Mouse (Mus musculus) stomach, embryonic 16.5 days (tissue): ENCODE results near the gene Rfx1. TPM values are rescaled to one million over a fixed set of nuclear protein-coding genes. Genes with fewer than 3 reads are reported as not detected.

Source experiments
- ATAC-seq: fragments of 200-750 bp; cut with Nextera tagmentation; 2 replicates; pipeline ENCODE4 v1.8.0; 2017; ENCODE audit warnings: moderate number of reproducible peaks, moderate TSS enrichment; ENCODE audit not compliant: insufficient read depth, low FRiP score
- H3K27ac ChIP-seq: fragments of 300-500 bp; sonication (generic); 2 replicates; pipeline ENCODE4 v1.5.1; 2014; ENCODE audit warnings: low read length
- H3K27me3 ChIP-seq: fragments of 300-500 bp; sonication (generic); 2 replicates; pipeline ENCODE4 v1.6.1; 2014; ENCODE audit warnings: low read length, control low read depth, mixed read lengths; ENCODE audit not compliant: control insufficient read depth, insufficient read depth
- H3K36me3 ChIP-seq: fragments of 300-500 bp; sonication (generic); 2 replicates; pipeline ENCODE4 v1.6.1; 2014; ENCODE audit warnings: low read length; ENCODE audit not compliant: control insufficient read depth, insufficient read depth
- H3K4me1 ChIP-seq: fragments of 300-500 bp; sonication (generic); 2 replicates; pipeline ENCODE4 v1.6.1; 2014; ENCODE audit warnings: low read length, control low read depth, mixed read lengths; ENCODE audit not compliant: control insufficient read depth, insufficient read depth
- H3K4me2 ChIP-seq: fragments of 300-500 bp; sonication (generic); 2 replicates; pipeline ENCODE4 v1.6.1; 2014; ENCODE audit warnings: low read depth, low read length, mixed read lengths
- H3K4me3 ChIP-seq: fragments of 300-500 bp; sonication (generic); replicated peaks from 2 replicates; pipeline ENCODE4 v1.5.1; 2014; ENCODE audit warnings: mild to moderate bottlenecking, low read length
- H3K9ac ChIP-seq: fragments of 300-500 bp; sonication (generic); 2 replicates; pipeline ENCODE4 v1.6.1; 2014; ENCODE audit warnings: low read length
- H3K9me3 ChIP-seq: fragments of 300-500 bp; sonication (generic); replicated peaks from 2 replicates; pipeline ENCODE4 v1.6.1; 2016; ENCODE audit warnings: low read length, control low read depth; ENCODE audit not compliant: control insufficient read depth
- WGBS: fragments of 180-500 bp; shearing (Covaris S2); extraction: QIAGEN DNeasy Blood & Tissue Kit; methylation state at CpG from one replicate; pipeline ENCODE4 v1.1.7; 2014; 5-methylcytosine and 5-hydroxymethylcytosine counted together
- polyA plus RNA-seq: library from polyadenylated mRNA; unstranded; fragments of >200 nt; fragmentation: Nextera tagmentation; extraction: Ambion mirVana; gene quantifications from 2 replicates; pipeline ENCODE4 v1.2.1, GENCODE M21; 2015

Gene Rfx1
- polyA plus RNA-seq, 1 experiment from 2014 or later = 6.1 TPM

- Histone ChIP-seq H3K4me3 (no peak overlapping the region), H3K4me1 (no peaks in the 10 kb centered on the region), H3K4me2 (no peak overlapping the region), H3K9me3 (no peaks in the 10 kb centered on the region), H3K36me3 (peaks cover 16% of the 10 kb centered on the region; the same call in 1 of the 2 replicates), H3K27ac (no peak overlapping the region), H3K9ac (no peak overlapping the region), H3K27me3 (no peaks in the 10 kb centered on the region)
- 88% methylated on average over 8 of the region's 8 CpGs for WGBS
- ATAC-seq = no peak
Measured at GRCm38 (mm10) chr8:84090585-84090984, 24.0 kb downstream of the Rfx1 start.

DNA sequence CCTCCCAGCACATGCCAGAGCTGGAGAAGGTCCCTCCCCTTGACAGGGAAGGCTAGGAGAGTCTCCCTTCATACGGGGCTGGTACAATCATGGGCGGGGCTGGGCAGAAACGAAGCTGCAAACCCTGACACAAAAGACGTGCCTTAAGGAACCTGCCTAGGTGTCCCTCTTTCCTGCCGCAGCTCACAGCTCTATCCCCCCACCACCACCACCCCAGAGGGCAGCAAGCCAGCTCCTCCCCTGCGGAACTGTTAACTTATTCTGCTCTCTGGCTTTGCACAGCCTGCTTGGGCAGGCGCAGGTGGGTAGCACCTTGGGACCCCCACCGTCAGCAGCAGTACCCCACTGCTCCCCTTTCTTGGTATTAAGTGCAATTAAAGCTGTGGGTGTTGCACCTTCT lies 29.4 kb downstream of the Rfx1 start:
- no peak overlapping the region for H3K4me2 ChIP-seq
- no peak overlapping the region for H3K4me3 ChIP-seq
- peak; percentile 8; the same call in 1 of the 2 replicates for ATAC-seq
- peak overlapping the region; percentile 19; the same call in 1 of the 2 replicates for H3K9ac ChIP-seq
- peaks cover 32% of the 10 kb centered on the region for H3K36me3 ChIP-seq
- no peak overlapping the region for H3K27ac ChIP-seq
- H3K4me1 ChIP-seq = no peaks in the 10 kb centered on the region
- no peaks in the 10 kb centered on the region for H3K27me3 ChIP-seq
- H3K9me3 ChIP-seq = no peaks in the 10 kb centered on the region
- WGBS = 61% methylated on average over 8 of the region's 8 CpGs

GRCm38 (mm10) chr8:84098376-84098775 lies 31.7 kb downstream of the Rfx1 start:
- Histone ChIP-seq H3K36me3 (peaks cover 37% of the 10 kb centered on the region), H3K4me3 (no peak overlapping the region), H3K4me1 (peaks cover 10% of the 10 kb centered on the region), H3K9ac (no peak overlapping the region), H3K27ac (no peak overlapping the region), H3K9me3 (no peaks in the 10 kb centered on the region), H3K27me3 (no peaks in the 10 kb centered on the region), H3K4me2 (no peak overlapping the region)
- no peak for ATAC-seq
- 96% methylated on average over 7 of the region's 7 CpGs for WGBS

- WGBS = 91% methylated on average over 25 of the region's 25 CpGs
- peaks cover 21% of the 10 kb centered on the region for H3K4me1 ChIP-seq
- no peak overlapping the region for H3K4me3 ChIP-seq
- ATAC-seq = no peak
- peaks cover 29% of the 10 kb centered on the region for H3K36me3 ChIP-seq
- H3K9ac ChIP-seq = no peak overlapping the region
- H3K27ac ChIP-seq = no peak overlapping the region
- H3K9me3 ChIP-seq = no peaks in the 10 kb centered on the region
- no peak overlapping the region for H3K4me2 ChIP-seq
- no peaks in the 10 kb centered on the region for H3K27me3 ChIP-seq
Measured at GRCm38 (mm10) chr8:84101476-84102270, 35.0 kb downstream of the Rfx1 start.

DNA sequence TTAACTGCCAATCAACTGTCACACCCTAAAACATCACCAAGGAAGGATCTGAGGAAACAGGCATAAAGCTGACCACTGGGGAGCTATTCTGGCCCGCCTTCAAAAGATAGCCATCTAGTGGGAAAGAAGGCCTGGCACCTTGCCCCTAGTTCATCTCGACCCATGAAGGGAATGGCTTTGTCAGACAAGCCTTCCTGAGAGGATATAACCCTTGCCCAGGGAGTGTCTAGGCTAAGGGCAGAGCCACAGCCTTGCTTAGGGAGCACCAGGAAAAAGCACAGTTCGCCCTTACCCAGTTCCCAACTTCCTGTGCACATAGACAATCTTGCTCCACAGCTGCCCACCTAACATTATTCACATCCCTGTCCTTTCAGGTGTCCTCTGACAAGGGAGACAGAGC lies 37.0 kb downstream of the Rfx1 start:
- peak overlapping the region; percentile 88 for H3K9ac ChIP-seq
- H3K4me3 ChIP-seq = peak overlapping the region; percentile 74
- peaks cover 21% of the 10 kb centered on the region for H3K4me1 ChIP-seq
- H3K27ac ChIP-seq = 0 out of 2 replicates have a peak overlapping the region, but pooled peaks have one; percentile 82
- ATAC-seq = no peak
- H3K36me3 ChIP-seq = peaks cover 11% of the 10 kb centered on the region; the same call in 1 of the 2 replicates
- H3K9me3 ChIP-seq = no peaks in the 10 kb centered on the region
- peak overlapping the region; percentile 78 for H3K4me2 ChIP-seq
- WGBS = 34% methylated on average over 3 of the region's 3 CpGs
- H3K27me3 ChIP-seq = no peaks in the 10 kb centered on the region

- Histone ChIP-seq H3K9me3 (no peaks in the 10 kb centered on the region), H3K27me3 (no peaks in the 10 kb centered on the region), H3K36me3 (peaks cover 9% of the 10 kb centered on the region; the same call in 1 of the 2 replicates), H3K4me1 (peaks cover 21% of the 10 kb centered on the region), H3K27ac (peak overlapping the region; percentile 82), H3K4me2 (peak overlapping the region; percentile 78), H3K9ac (peak overlapping the region; percentile 88), H3K4me3 (peak overlapping the region; percentile 74)
- under 1% methylated on average over 21 of the region's 29 CpGs for WGBS
- peak; percentile 79 for ATAC-seq
Measured at GRCm38 (mm10) chr8:84104221-84104620, 37.6 kb downstream of the Rfx1 start.

DNA sequence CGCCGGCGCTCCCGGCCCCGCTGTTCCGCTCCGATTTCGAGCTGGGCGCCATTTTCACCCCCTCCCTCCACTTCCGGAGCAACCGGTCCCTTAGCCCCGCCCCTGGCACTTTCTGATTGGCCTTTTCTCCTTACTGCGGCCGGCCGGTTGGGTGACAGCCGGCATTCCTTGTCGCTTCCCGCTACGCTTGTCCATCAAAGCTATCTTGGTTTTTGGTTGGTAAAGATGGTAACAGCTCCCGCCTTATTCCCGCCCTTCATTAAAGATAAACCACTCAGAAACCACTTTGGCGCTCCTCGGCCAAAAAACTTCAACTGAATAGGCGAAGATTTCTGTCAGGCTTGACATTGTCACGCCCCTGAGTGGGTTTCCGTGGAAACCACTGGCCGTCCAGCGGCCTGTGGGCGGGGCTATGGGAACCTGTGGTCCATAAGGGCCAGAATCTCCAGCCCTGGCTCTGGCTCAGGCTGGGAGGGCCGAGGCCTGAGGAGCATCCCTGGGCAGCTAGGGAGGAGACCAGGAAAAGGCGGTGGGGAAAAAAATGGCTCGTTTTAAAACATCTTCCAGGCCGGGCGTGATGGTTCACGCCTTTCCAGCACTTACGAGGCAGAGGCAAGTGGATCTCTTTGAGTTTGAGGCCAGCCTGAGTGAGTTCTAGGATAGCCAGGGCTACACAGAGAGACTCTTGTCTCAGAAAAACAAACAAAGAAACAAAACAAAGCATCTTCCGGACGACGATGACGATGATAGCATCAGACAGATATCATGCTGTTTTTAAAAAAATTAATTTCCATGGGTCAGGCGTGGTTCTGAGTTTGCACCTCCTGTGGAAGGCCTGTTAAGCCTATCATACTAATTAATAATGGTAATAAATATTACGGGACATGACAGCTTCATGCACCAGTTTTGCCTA lies 38.3 kb downstream of the Rfx1 start, which contains the start of gene Dcaf15:
Gene Dcaf15, minus strand, starts transcription at position 72 of the 913 bp plus-strand sequence.
- Histone ChIP-seq H3K4me1 (peaks cover 21% of the 10 kb centered on the region), H3K9ac (peak within 1 kb of the TSS; percentile 88), H3K27me3 (no peaks in the 10 kb centered on the region), H3K27ac (peak within 1 kb of the TSS; percentile 82), H3K9me3 (no peaks in the 10 kb centered on the region), H3K36me3 (peaks cover 9% of the 10 kb centered on the region; the same call in 1 of the 2 replicates), H3K4me2 (peak within 1 kb of the TSS; percentile 78), H3K4me3 (peak within 1 kb of the TSS; percentile 74)
- ATAC-seq = peak; percentile 97
- 7% methylated on average over 42 of the region's 42 CpGs for WGBS

DNA sequence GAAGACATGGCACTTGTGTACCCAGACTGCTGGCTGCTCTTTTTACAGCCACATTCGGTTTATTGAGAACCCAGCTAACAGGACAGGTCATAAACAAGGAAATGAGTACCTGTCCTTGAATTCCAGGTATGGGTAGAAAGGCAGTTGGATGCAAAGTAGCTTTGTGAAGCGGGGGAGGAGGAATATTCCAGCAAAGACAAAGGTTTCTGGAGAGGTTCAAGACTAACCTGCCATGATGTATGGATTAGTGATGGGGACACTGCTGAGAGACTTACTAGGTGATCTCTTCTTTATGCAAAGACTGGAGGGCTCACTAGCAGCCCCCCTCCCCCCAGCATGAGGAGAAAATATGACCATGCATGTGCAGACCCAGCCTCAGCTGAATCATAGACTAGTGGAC lies 39.0 kb downstream of the Rfx1 start:
- 81% methylated on average over 2 of the region's 2 CpGs for WGBS

More for the DNA sequence above, 39.0 kb downstream of the Rfx1 start:
- peaks cover 21% of the 10 kb centered on the region for H3K4me1 ChIP-seq
- no peak overlapping the region for H3K27ac ChIP-seq
- no peaks in the 10 kb centered on the region for H3K27me3 ChIP-seq
- H3K4me2 ChIP-seq = no peak overlapping the region
- ATAC-seq = no peak
- no peaks in the 10 kb centered on the region for H3K9me3 ChIP-seq
- H3K36me3 ChIP-seq = peaks cover 9% of the 10 kb centered on the region; the same call in 1 of the 2 replicates
- H3K4me3 ChIP-seq = no peak overlapping the region
- no peak overlapping the region for H3K9ac ChIP-seq
